Mouse (Mus musculus): ENCODE data around the gene Osbpl9. TPM values are rescaled to one million over a fixed set of nuclear protein-coding genes. Genes with fewer than 3 reads are reported as not detected.

Gene Osbpl9
- total RNA-seq, 2 experiments from 2014 or later = 54.6 to 62.8 TPM

GRCm38 (mm10) chr4:109147278-109148038 is 54.6 kb downstream of the Osbpl9 start:
- intact Hi-C loops (cut with DNase I) = no loop called here

GRCm38 (mm10) chr4:109143091-109143490 is 59.0 kb downstream of the Osbpl9 start:
- intact Hi-C loops (cut with DNase I) = no loop called here
- no peak for DNase-seq (ENCODE audit: low spot score in 2 of 2)

More at GRCm38 (mm10) chr4:109147278-109148038, 54.6 kb downstream of the Osbpl9 start:
- peak in 1 of 2 experiments; percentile 18 for DNase-seq (ENCODE audit: low spot score in 2 of 2)

- intact Hi-C loops (cut with DNase I) = no loop called here
- no peak for DNase-seq (ENCODE audit: low spot score in 2 of 2)
Observed at GRCm38 (mm10) chr4:109138551-109138950, 63.5 kb downstream of the Osbpl9 start.

GRCm38 (mm10) chr4:109136475-109137125 is 65.5 kb downstream of the Osbpl9 start:
- intact Hi-C loops (cut with DNase I) = no loop called here
- no peak for DNase-seq (ENCODE audit: low spot score in 2 of 2)

GRCm38 (mm10) chr4:109134955-109135354 is 67.1 kb downstream of the Osbpl9 start:
- intact Hi-C loops (cut with DNase I) = no loop called here
- no peak for DNase-seq (ENCODE audit: low spot score in 2 of 2)

GRCm38 (mm10) chr4:109131256-109131872 is 70.7 kb downstream of the Osbpl9 start:
- no peak for DNase-seq (ENCODE audit: low spot score in 2 of 2)
- intact Hi-C loops (cut with DNase I) = no loop called here

GRCm38 (mm10) chr4:109128971-109129370 is 73.1 kb downstream of the Osbpl9 start:
- intact Hi-C loops (cut with DNase I) = no loop called here
- DNase-seq (ENCODE audit: low spot score in 2 of 2) = no peak

- DNase-seq (ENCODE audit: low spot score in 2 of 2) = no peak
- intact Hi-C loops (cut with DNase I) = no loop called here
Observed at GRCm38 (mm10) chr4:109128017-109128416, 74.1 kb downstream of the Osbpl9 start.

GRCm38 (mm10) chr4:109126834-109127564 is 75.1 kb downstream of the Osbpl9 start:
- DNase-seq (ENCODE audit: low spot score in 2 of 2) = no peak
- intact Hi-C loops (cut with DNase I) = no loop called here

- intact Hi-C loops (cut with DNase I) = no loop called here
Observed at GRCm38 (mm10) chr4:109125746-109126425, 76.2 kb downstream of the Osbpl9 start.

GRCm38 (mm10) chr4:109122830-109123555 is 79.1 kb downstream of the Osbpl9 start:
- no peak for DNase-seq (ENCODE audit: low spot score in 2 of 2)
- intact Hi-C loops (cut with DNase I) = no loop called here

More at GRCm38 (mm10) chr4:109125746-109126425, 76.2 kb downstream of the Osbpl9 start:
- no peak for DNase-seq (ENCODE audit: low spot score in 2 of 2)

GRCm38 (mm10) chr4:109120735-109121134 is 81.3 kb downstream of the Osbpl9 start:
- intact Hi-C loops (cut with DNase I) = no loop called here
- DNase-seq (ENCODE audit: low spot score in 2 of 2) = no peak

GRCm38 (mm10) chr4:109119641-109120125 is 82.4 kb downstream of the Osbpl9 start:
- intact Hi-C loops (cut with DNase I) = no loop called here
- DNase-seq (ENCODE audit: low spot score in 2 of 2) = no peak

- DNase-seq (ENCODE audit: low spot score in 2 of 2) = peak; percentile 63 to 71
- intact Hi-C loops (cut with DNase I) = no loop called here
Observed at GRCm38 (mm10) chr4:109118327-109118659, 83.8 kb downstream of the Osbpl9 start.

- intact Hi-C loops (cut with DNase I) = no loop called here
- DNase-seq (ENCODE audit: low spot score in 2 of 2) = peak; percentile 68 to 75
Observed at GRCm38 (mm10) chr4:109117596-109118326, 84.3 kb downstream of the Osbpl9 start.

- DNase-seq (ENCODE audit: low spot score in 2 of 2) = no peak
- intact Hi-C loops (cut with DNase I) = no loop called here
Observed at GRCm38 (mm10) chr4:109116938-109117337, 85.1 kb downstream of the Osbpl9 start.

- intact Hi-C loops (cut with DNase I) = no loop called here
- no peak for DNase-seq (ENCODE audit: low spot score in 2 of 2)
Observed at GRCm38 (mm10) chr4:109116494-109116893, 85.6 kb downstream of the Osbpl9 start.

- no peak for DNase-seq (ENCODE audit: low spot score in 2 of 2)
- intact Hi-C loops (cut with DNase I) = no loop called here
Observed at GRCm38 (mm10) chr4:109115742-109116141, 86.3 kb downstream of the Osbpl9 start.
